Mouse (Mus musculus) midbrain, embryonic 14.5 days (tissue): ENCODE data around the gene Creb3l4. TPM values are rescaled to one million over a fixed set of nuclear protein-coding genes. Genes with fewer than 3 reads are reported as not detected.

Source experiments
- ATAC-seq: fragments of 200-750 bp; cut with Nextera tagmentation; 2 replicates; pipeline ENCODE4 v1.8.0; 2017; ENCODE audit warnings: moderate number of reproducible peaks, moderate library complexity; ENCODE audit not compliant: low FRiP score, low TSS enrichment
- DNase-seq: peaks from one replicate; pipeline ENCODE4 v3.0.0-alpha.2; 2015
- H3K27ac ChIP-seq: fragments of 300-500 bp; sonication (generic); replicated peaks from 2 replicates; pipeline ENCODE4 v1.5.1; 2014; ENCODE audit warnings: mild to moderate bottlenecking, low read depth, low read length, moderate library complexity
- H3K27me3 ChIP-seq: fragments of 300-500 bp; sonication (generic); 2 replicates; pipeline ENCODE4 v1.6.1; 2014; ENCODE audit warnings: low read length, control low read depth, mixed read lengths; ENCODE audit not compliant: control insufficient read depth, insufficient read depth
- H3K36me3 ChIP-seq: fragments of 300-500 bp; sonication (generic); 2 replicates; pipeline ENCODE4 v1.6.1; 2014; ENCODE audit warnings: low read length, control low read depth; ENCODE audit not compliant: control insufficient read depth, insufficient read depth
- H3K4me1 ChIP-seq: fragments of 300-500 bp; sonication (generic); 2 replicates; pipeline ENCODE4 v1.6.1; 2014; ENCODE audit warnings: mild to moderate bottlenecking, antibody characterized with exemption, low read length, control low read depth; ENCODE audit not compliant: control insufficient read depth, insufficient read depth
- H3K4me2 ChIP-seq: fragments of 300-500 bp; sonication (generic); 2 replicates; pipeline ENCODE4 v1.6.1; 2014; ENCODE audit warnings: mild to moderate bottlenecking, low read length, moderate library complexity
- H3K4me3 ChIP-seq: fragments of 300-500 bp; sonication (generic); replicated peaks from 2 replicates; pipeline ENCODE4 v1.5.1; 2014; ENCODE audit warnings: low read depth, low read length
- H3K9ac ChIP-seq: fragments of 300-500 bp; sonication (generic); replicated peaks from 2 replicates; pipeline ENCODE4 v1.6.1; 2014; ENCODE audit warnings: mild to moderate bottlenecking, low read length, moderate library complexity
- H3K9me3 ChIP-seq: fragments of 300-500 bp; sonication (generic); 2 replicates; pipeline ENCODE4 v1.6.1; 2016; ENCODE audit warnings: low read length, control low read depth, mixed read lengths; ENCODE audit not compliant: control insufficient read depth
- WGBS: fragments of 180-500 bp; shearing (Covaris S2); extraction: QIAGEN DNeasy Blood & Tissue Kit; methylation state at CpG from one replicate; pipeline ENCODE4 v1.1.7; 2014; 5-methylcytosine and 5-hydroxymethylcytosine counted together
- polyA plus RNA-seq: library from polyadenylated mRNA; unstranded; fragments of >200 nt; fragmentation: Nextera tagmentation; extraction: Ambion mirVana; gene quantifications from 2 replicates; pipeline ENCODE4 v1.2.1, GENCODE M21; 2014

Creb3l4 gene
- polyA plus RNA-seq, 1 experiment from 2014 or later, result 2.1 TPM

- H3K36me3 ChIP-seq, result peaks cover 61% of the 10 kb centered on the region
- H3K4me2 ChIP-seq, result no peak overlapping the region
- DNase-seq (no peak), ATAC-seq (no peak)
- no peaks in the 10 kb centered on the region for H3K27me3 ChIP-seq
- H3K4me1 ChIP-seq, result no peaks in the 10 kb centered on the region
- WGBS, result 94% methylated on average over 9 of the region's 9 CpGs
- H3K4me3 ChIP-seq, result no peak overlapping the region
- no peaks in the 10 kb centered on the region for H3K9me3 ChIP-seq
- no peak overlapping the region for H3K27ac ChIP-seq
- H3K9ac ChIP-seq, result no peak overlapping the region
These were observed 35.9 kb upstream of the Creb3l4 start for GRCm38 (mm10) chr3:90279216-90279615.

- ATAC-seq, result no peak
- Histone ChIP-seq H3K4me3 (no peak overlapping the region), H3K4me1 (no peaks in the 10 kb centered on the region), H3K9ac (no peak overlapping the region), H3K27ac (no peak overlapping the region), H3K27me3 (no peaks in the 10 kb centered on the region), H3K9me3 (no peaks in the 10 kb centered on the region), H3K36me3 (peaks cover 71% of the 10 kb centered on the region), H3K4me2 (no peak overlapping the region)
- no peak for DNase-seq
- WGBS, result 91% methylated on average over 10 of the region's 10 CpGs
These were observed 34.9 kb upstream of the Creb3l4 start for GRCm38 (mm10) chr3:90278211-90278610.

GRCm38 (mm10) chr3:90277793-90278192 is 34.5 kb upstream of the Creb3l4 start:
- Histone ChIP-seq H3K27me3 (no peaks in the 10 kb centered on the region), H3K27ac (no peak overlapping the region), H3K9ac (no peak overlapping the region), H3K4me1 (no peaks in the 10 kb centered on the region), H3K9me3 (no peaks in the 10 kb centered on the region), H3K4me3 (no peak overlapping the region), H3K4me2 (no peak overlapping the region), H3K36me3 (peaks cover 75% of the 10 kb centered on the region)
- 91% methylated on average over 9 of the region's 9 CpGs for WGBS
- DNase-seq (no peak), ATAC-seq (no peak)

DNA sequence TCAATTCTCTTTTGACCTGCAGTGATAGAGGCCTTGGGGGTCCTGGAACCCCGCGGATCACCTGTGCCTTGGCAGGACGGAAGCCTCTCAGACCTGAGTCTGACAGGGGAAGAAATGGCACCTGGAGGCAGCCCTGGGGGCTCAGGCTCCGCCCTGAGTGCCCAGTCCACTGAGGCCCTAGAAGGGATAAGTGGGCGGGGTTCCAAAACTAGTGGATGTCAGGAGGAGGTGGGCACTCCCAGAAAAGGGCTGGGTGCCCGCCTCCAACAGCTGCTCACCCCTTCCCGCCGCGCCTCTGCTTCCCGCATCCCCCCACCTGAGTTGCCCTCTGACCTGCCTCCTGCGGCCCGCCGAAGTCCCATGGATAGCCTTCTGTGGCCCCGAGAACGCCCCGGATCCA is 33.5 kb upstream of the Creb3l4 start:
- no peak for ATAC-seq
- 50% methylated on average over 16 of the region's 16 CpGs for WGBS

GRCm38 (mm10) chr3:90275286-90275685 is 32.0 kb upstream of the Creb3l4 start:
- no peaks in the 10 kb centered on the region for H3K9me3 ChIP-seq
- no peak overlapping the region for H3K9ac ChIP-seq
- no peak for DNase-seq
- no peak overlapping the region for H3K4me2 ChIP-seq
- WGBS, result 92% methylated on average over 11 of the region's 11 CpGs
- no peaks in the 10 kb centered on the region for H3K4me1 ChIP-seq
- peaks cover 86% of the 10 kb centered on the region for H3K36me3 ChIP-seq
- no peak for ATAC-seq
- H3K27me3 ChIP-seq, result no peaks in the 10 kb centered on the region
- H3K27ac ChIP-seq, result no peak overlapping the region
- H3K4me3 ChIP-seq, result no peak overlapping the region

More for the DNA sequence above, 33.5 kb upstream of the Creb3l4 start:
- Histone ChIP-seq H3K27ac (no peak overlapping the region), H3K9me3 (no peaks in the 10 kb centered on the region), H3K36me3 (peaks cover 83% of the 10 kb centered on the region), H3K27me3 (no peaks in the 10 kb centered on the region), H3K9ac (no peak overlapping the region), H3K4me2 (no peak overlapping the region), H3K4me1 (no peaks in the 10 kb centered on the region), H3K4me3 (no peak overlapping the region)
- no peak for DNase-seq

DNA sequence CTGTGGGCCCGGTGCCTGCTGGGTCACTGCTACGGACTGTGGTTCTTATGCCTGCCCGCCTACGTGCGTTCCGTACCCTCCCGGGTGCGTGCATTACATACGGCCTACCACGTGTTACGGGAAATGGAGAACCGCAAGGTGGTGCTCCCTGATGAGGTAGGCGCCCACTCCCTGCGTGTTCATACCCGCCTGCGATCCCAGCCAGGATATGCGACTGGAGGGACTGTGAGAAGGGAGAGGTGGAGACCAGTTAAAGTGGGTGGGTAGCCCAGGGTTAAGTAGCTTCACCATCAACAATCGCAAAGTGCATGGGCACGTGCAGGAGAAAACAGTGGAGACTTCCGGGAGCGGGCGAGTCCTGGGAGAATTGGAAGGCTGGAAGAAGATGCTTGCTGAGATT is 30.5 kb upstream of the Creb3l4 start:
- no peaks in the 10 kb centered on the region for H3K4me1 ChIP-seq
- no peaks in the 10 kb centered on the region for H3K27me3 ChIP-seq
- H3K36me3 ChIP-seq, result peaks cover 75% of the 10 kb centered on the region
- no peaks in the 10 kb centered on the region for H3K9me3 ChIP-seq
- DNase-seq (no peak), ATAC-seq (no peak)
- H3K4me2 ChIP-seq, result no peak overlapping the region
- no peak overlapping the region for H3K9ac ChIP-seq
- H3K4me3 ChIP-seq, result no peak overlapping the region
- no peak overlapping the region for H3K27ac ChIP-seq
- WGBS, result 96% methylated on average over 22 of the region's 22 CpGs

- Histone ChIP-seq H3K4me2 (no peak overlapping the region), H3K9me3 (no peaks in the 10 kb centered on the region), H3K4me3 (no peak overlapping the region), H3K27me3 (no peaks in the 10 kb centered on the region), H3K27ac (no peak overlapping the region), H3K4me1 (no peaks in the 10 kb centered on the region), H3K36me3 (peaks cover 62% of the 10 kb centered on the region), H3K9ac (no peak overlapping the region)
- WGBS, result 77% methylated on average over 9 of the region's 9 CpGs
- DNase-seq (no peak), ATAC-seq (no peak)
These were observed 28.9 kb upstream of the Creb3l4 start for GRCm38 (mm10) chr3:90272170-90272569.

GRCm38 (mm10) chr3:90270784-90271183 is 27.5 kb upstream of the Creb3l4 start:
- H3K36me3 ChIP-seq, result peaks cover 48% of the 10 kb centered on the region
- 95% methylated on average over 8 of the region's 8 CpGs for WGBS

DNA sequence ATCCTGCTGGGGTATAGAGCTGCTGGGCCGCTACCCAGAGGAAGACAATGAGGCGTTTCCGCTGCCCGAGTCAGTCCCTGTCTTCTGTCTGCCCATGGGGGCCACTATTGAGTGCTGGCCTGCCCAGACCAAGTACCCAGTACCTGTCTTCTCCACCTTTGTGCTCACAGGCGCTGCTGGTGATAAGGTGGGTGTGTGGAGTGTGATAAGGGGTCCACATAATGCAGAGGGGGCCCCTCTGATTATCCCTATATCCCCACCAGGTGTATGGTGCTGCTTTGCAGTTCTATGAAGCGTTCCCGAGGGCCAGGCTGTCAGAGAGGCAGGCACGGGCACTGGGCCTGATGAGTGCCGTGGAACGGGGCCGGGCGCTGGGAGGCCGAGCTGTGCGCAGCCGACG is 25.7 kb upstream of the Creb3l4 start:
- WGBS, result 89% methylated on average over 16 of the region's 16 CpGs

More at GRCm38 (mm10) chr3:90270784-90271183, 27.5 kb upstream of the Creb3l4 start:
- H3K4me2 ChIP-seq, result no peak overlapping the region
- DNase-seq (no peak), ATAC-seq (no peak)
- H3K4me1 ChIP-seq, result peaks cover 9% of the 10 kb centered on the region
- H3K27me3 ChIP-seq, result no peaks in the 10 kb centered on the region
- no peak overlapping the region for H3K27ac ChIP-seq
- H3K4me3 ChIP-seq, result no peak overlapping the region
- no peak overlapping the region for H3K9ac ChIP-seq
- no peaks in the 10 kb centered on the region for H3K9me3 ChIP-seq

More for the DNA sequence above, 25.7 kb upstream of the Creb3l4 start:
- Histone ChIP-seq H3K36me3 (peaks cover 34% of the 10 kb centered on the region), H3K4me1 (peaks cover 9% of the 10 kb centered on the region), H3K4me3 (no peak overlapping the region), H3K27me3 (no peaks in the 10 kb centered on the region), H3K27ac (no peak overlapping the region), H3K4me2 (no peak overlapping the region), H3K9me3 (no peaks in the 10 kb centered on the region), H3K9ac (no peak overlapping the region)
- DNase-seq (no peak), ATAC-seq (no peak)
